Mouse (Mus musculus): ENCODE measurements around the gene Fcgrt.
"Not testable (repeated sequence)": the region's sequence is repeated elsewhere in the genome, so short reads cannot be mapped to it uniquely, and the experiment has no call there.

Fcgrt gene

GRCm38 (mm10) chr7:45110089-45110488 is 6.4 kb upstream of the Fcgrt start:
- DNase-seq (ENCODE audit: low spot score in 2 of 2) = not testable (repeated sequence)

GRCm38 (mm10) chr7:45107052-45107645 is 3.5 kb upstream of the Fcgrt start:
- no peak for DNase-seq (ENCODE audit: low spot score in 2 of 2)

GRCm38 (mm10) chr7:45106441-45106840 is 2.8 kb upstream of the Fcgrt start:
- DNase-seq (ENCODE audit: low spot score in 2 of 2) = no peak

- DNase-seq (ENCODE audit: low spot score in 2 of 2) = no peak
These were observed 1.8 kb upstream of the Fcgrt start for GRCm38 (mm10) chr7:45105491-45105890.

- DNase-seq (ENCODE audit: low spot score in 2 of 2) = no peak
These were observed 1.3 kb upstream of the Fcgrt start for GRCm38 (mm10) chr7:45104941-45105340.

GRCm38 (mm10) chr7:45102940-45103585 is 588 bp downstream of the Fcgrt start:
- no peak for DNase-seq (ENCODE audit: low spot score in 2 of 2)

- no peak for DNase-seq (ENCODE audit: low spot score in 2 of 2)
These were observed 1.2 kb downstream of the Fcgrt start for GRCm38 (mm10) chr7:45102441-45102840.

- no peak for DNase-seq (ENCODE audit: low spot score in 2 of 2)
These were observed 3.6 kb downstream of the Fcgrt start for GRCm38 (mm10) chr7:45100046-45100445.

- DNase-seq (ENCODE audit: low spot score in 2 of 2) = no peak
These were observed 5.0 kb downstream of the Fcgrt start for GRCm38 (mm10) chr7:45098541-45099240.

GRCm38 (mm10) chr7:45097479-45097878 is 6.2 kb downstream of the Fcgrt start:
- no peak for DNase-seq (ENCODE audit: low spot score in 2 of 2)

- not testable (repeated sequence) for DNase-seq (ENCODE audit: low spot score in 2 of 2)
These were observed 7.7 kb downstream of the Fcgrt start for GRCm38 (mm10) chr7:45095965-45096364.

- DNase-seq (ENCODE audit: low spot score in 2 of 2) = no peak
These were observed 8.3 kb downstream of the Fcgrt start for GRCm38 (mm10) chr7:45095367-45095766.

GRCm38 (mm10) chr7:45094121-45094520 is 9.5 kb downstream of the Fcgrt start:
- DNase-seq (ENCODE audit: low spot score in 2 of 2) = no peak

GRCm38 (mm10) chr7:45093516-45093905 is 10.1 kb downstream of the Fcgrt start:
- DNase-seq (ENCODE audit: low spot score in 2 of 2) = no peak

GRCm38 (mm10) chr7:45092828-45093515 is 10.7 kb downstream of the Fcgrt start:
- no peak for DNase-seq (ENCODE audit: low spot score in 2 of 2)

GRCm38 (mm10) chr7:45092048-45092447 is 11.6 kb downstream of the Fcgrt start, which contains the start of gene Rcn3:
Gene Rcn3, minus strand, starts transcription at chr7:45092221.
- no peak for DNase-seq (ENCODE audit: low spot score in 2 of 2)

GRCm38 (mm10) chr7:45091001-45091990 is 12.4 kb downstream of the Fcgrt start:
- no peak for DNase-seq (ENCODE audit: low spot score in 2 of 2)

GRCm38 (mm10) chr7:45090251-45090977 is 13.2 kb downstream of the Fcgrt start:
- DNase-seq (ENCODE audit: low spot score in 2 of 2) = no peak

- DNase-seq (ENCODE audit: low spot score in 2 of 2) = no peak
These were observed 15.1 kb downstream of the Fcgrt start for GRCm38 (mm10) chr7:45088597-45088996.

GRCm38 (mm10) chr7:45086084-45086483 is 17.6 kb downstream of the Fcgrt start:
- DNase-seq (ENCODE audit: low spot score in 2 of 2) = no peak
